Mouse (Mus musculus) lung, postnatal 0 days (tissue): ENCODE results near the gene Klhdc4. TPM values are rescaled to one million over a fixed set of nuclear protein-coding genes. Genes with fewer than 3 reads are reported as not detected.

Experiments
- ATAC-seq: fragments of 200-750 bp; cut with Nextera tagmentation; 2 replicates; pipeline ENCODE4 v1.8.0; 2017; ENCODE audit warnings: moderate library complexity
- DNase-seq: peaks from one replicate; pipeline ENCODE4 v3.0.0-alpha.2; 2016; ENCODE audit warnings: low spot score
- H3K27ac ChIP-seq: fragments of 300-500 bp; sonication (generic); 2 replicates; pipeline ENCODE4 v1.5.1; 2014; ENCODE audit warnings: antibody characterized with exemption, mild to moderate bottlenecking, low read length, mixed read lengths
- H3K27me3 ChIP-seq: fragments of 300-500 bp; sonication (generic); replicated peaks from 2 replicates; pipeline ENCODE4 v1.6.1; 2014; ENCODE audit warnings: low read length, mixed read lengths; ENCODE audit not compliant: insufficient read depth
- H3K36me3 ChIP-seq: fragments of 300-500 bp; sonication (generic); 2 replicates; pipeline ENCODE4 v1.6.1; 2014; ENCODE audit warnings: low read length, mixed read lengths; ENCODE audit not compliant: insufficient read depth
- H3K4me1 ChIP-seq: fragments of 300-500 bp; sonication (generic); 2 replicates; pipeline ENCODE4 v1.6.1; 2014; ENCODE audit warnings: antibody characterized with exemption, low read depth, low read length, mixed read lengths; ENCODE audit not compliant: insufficient read depth
- H3K4me2 ChIP-seq: fragments of 300-500 bp; sonication (generic); replicated peaks from 2 replicates; pipeline ENCODE4 v1.6.1; 2014; ENCODE audit warnings: low read depth, mild to moderate bottlenecking, low read length, moderate library complexity, mixed read lengths
- H3K4me3 ChIP-seq: fragments of 300-500 bp; sonication (generic); 2 replicates; pipeline ENCODE4 v1.5.1; 2014; ENCODE audit warnings: low read depth, low read length
- H3K9ac ChIP-seq: fragments of 300-500 bp; sonication (generic); replicated peaks from 2 replicates; pipeline ENCODE4 v1.6.1; 2014; ENCODE audit warnings: low read depth, mild to moderate bottlenecking
- H3K9me3 ChIP-seq: fragments of 300-500 bp; sonication (generic); 2 replicates; pipeline ENCODE4 v1.6.1; 2016; ENCODE audit warnings: low read length, mixed read lengths
- CTCF ChIP-seq: IDR thresholded peaks from 2 replicates; pipeline ENCODE4 v1.5.1; 2016; ENCODE audit warnings: antibody characterized with exemption, mild to moderate bottlenecking
- EP300 ChIP-seq: IDR thresholded peaks from 2 replicates; pipeline ENCODE4 v1.6.1; 2016; ENCODE audit warnings: antibody characterized with exemption, mild to moderate bottlenecking, control low read depth
- WGBS: fragments of 180-500 bp; shearing (Covaris S2); extraction: QIAGEN DNeasy Blood & Tissue Kit; methylation state at CpG from one replicate; pipeline ENCODE4 v1.1.7; 2014; 5-methylcytosine and 5-hydroxymethylcytosine counted together
- polyA plus RNA-seq: library from polyadenylated mRNA; unstranded; fragments of >200 nt; fragmentation: Nextera tagmentation; extraction: Ambion mirVana; gene quantifications from 2 replicates; pipeline ENCODE4 v1.2.1, GENCODE M21; 2015

The Klhdc4 gene
- polyA plus RNA-seq, 1 experiment from 2014 or later = 22.9 TPM

GRCm38 (mm10) chr8:121871833-121872440 lies 42.6 kb upstream of the Klhdc4 start:
- no peaks in the 10 kb centered on the region; the same call in 1 of the 2 replicates for H3K4me1 ChIP-seq
- H3K36me3 ChIP-seq = no peaks in the 10 kb centered on the region
- DNase-seq (peak; percentile 45), ATAC-seq (no peak)
- 19% methylated on average over 8 of the region's 10 CpGs for WGBS
- H3K9ac ChIP-seq = no peak overlapping the region
- H3K4me3 ChIP-seq = no peak overlapping the region
- no peak for TF ChIP-seq CTCF
- no peak for TF ChIP-seq EP300
- H3K9me3 ChIP-seq = no peaks in the 10 kb centered on the region
- H3K4me2 ChIP-seq = no peak overlapping the region
- H3K27ac ChIP-seq = no peak overlapping the region
- H3K27me3 ChIP-seq = no peaks in the 10 kb centered on the region

- no peak overlapping the region for H3K9ac ChIP-seq
- no peaks in the 10 kb centered on the region for H3K27me3 ChIP-seq
- H3K36me3 ChIP-seq = no peaks in the 10 kb centered on the region
- no peak for ATAC-seq
- no peak overlapping the region for H3K27ac ChIP-seq
- TF ChIP-seq CTCF (no peak), EP300 (no peak)
- H3K4me2 ChIP-seq = no peak overlapping the region
- H3K4me1 ChIP-seq = no peaks in the 10 kb centered on the region; the same call in 1 of the 2 replicates
- no peak overlapping the region for H3K4me3 ChIP-seq
- WGBS = 79% methylated on average over 2 of the region's 2 CpGs
- no peaks in the 10 kb centered on the region for H3K9me3 ChIP-seq
- DNase-seq = no peak
Measured at GRCm38 (mm10) chr8:121870190-121870589, 40.8 kb upstream of the Klhdc4 start.

GRCm38 (mm10) chr8:121868896-121869295 lies 39.5 kb upstream of the Klhdc4 start:
- DNase-seq = no peak
- WGBS = 75% methylated on average over 7 of the region's 7 CpGs
- TF ChIP-seq EP300 (no peak), CTCF (no peak)
- H3K27ac ChIP-seq = no peak overlapping the region
- H3K4me2 ChIP-seq = no peak overlapping the region
- no peaks in the 10 kb centered on the region; the same call in 1 of the 2 replicates for H3K4me1 ChIP-seq
- H3K9me3 ChIP-seq = no peaks in the 10 kb centered on the region
- H3K9ac ChIP-seq = no peak overlapping the region
- H3K27me3 ChIP-seq = no peaks in the 10 kb centered on the region
- H3K36me3 ChIP-seq = no peaks in the 10 kb centered on the region
- no peak for ATAC-seq
- H3K4me3 ChIP-seq = no peak overlapping the region

GRCm38 (mm10) chr8:121868196-121868595 lies 38.8 kb upstream of the Klhdc4 start:
- H3K4me2 ChIP-seq = no peak overlapping the region
- no peak overlapping the region for H3K9ac ChIP-seq
- TF ChIP-seq CTCF = no peak
- TF ChIP-seq EP300 = no peak
- no peaks in the 10 kb centered on the region for H3K36me3 ChIP-seq
- H3K4me3 ChIP-seq = no peak overlapping the region
- DNase-seq (no peak), ATAC-seq (no peak)
- H3K4me1 ChIP-seq = no peaks in the 10 kb centered on the region; the same call in 1 of the 2 replicates
- WGBS = 80% methylated on average over 5 of the region's 5 CpGs
- no peaks in the 10 kb centered on the region for H3K9me3 ChIP-seq
- no peaks in the 10 kb centered on the region for H3K27me3 ChIP-seq
- H3K27ac ChIP-seq = no peak overlapping the region

- Histone ChIP-seq H3K9me3 (no peaks in the 10 kb centered on the region), H3K9ac (no peak overlapping the region), H3K27me3 (no peaks in the 10 kb centered on the region), H3K27ac (no peak overlapping the region), H3K4me2 (no peak overlapping the region), H3K36me3 (no peaks in the 10 kb centered on the region), H3K4me1 (no peaks in the 10 kb centered on the region), H3K4me3 (no peak overlapping the region)
- no peak for TF ChIP-seq EP300
- TF ChIP-seq CTCF = no peak
- ATAC-seq (no peak), DNase-seq (no peak)
- 65% methylated on average over 8 of the region's 8 CpGs for WGBS
Measured at GRCm38 (mm10) chr8:121865356-121865755, 36.0 kb upstream of the Klhdc4 start.

GRCm38 (mm10) chr8:121861806-121862548 lies 32.6 kb upstream of the Klhdc4 start:
- Histone ChIP-seq H3K27ac (no peak overlapping the region), H3K4me3 (no peak overlapping the region), H3K9me3 (no peaks in the 10 kb centered on the region), H3K4me1 (no peaks in the 10 kb centered on the region), H3K36me3 (no peaks in the 10 kb centered on the region), H3K4me2 (no peak overlapping the region), H3K9ac (no peak overlapping the region), H3K27me3 (no peaks in the 10 kb centered on the region)
- DNase-seq (peak; percentile 43), ATAC-seq (peak; percentile 68)
- 63% methylated on average over 10 of the region's 12 CpGs for WGBS
- TF ChIP-seq CTCF = no peak
- no peak for TF ChIP-seq EP300
